Mouse (Mus musculus) C2C12 (cell line): ENCODE measurements around the gene Gabpb1.

Experiments
- CTCF ChIP-seq: IDR thresholded peaks from one replicate; pipeline ENCODE4 v1.5.1; 2011; ENCODE audit not compliant: control insufficient read depth, insufficient read depth, insufficient read length
- FOSL1 ChIP-seq: IDR thresholded peaks from one replicate; pipeline ENCODE4 v1.8.0; 2011; ENCODE audit warnings: mild to moderate bottlenecking, low read length; ENCODE audit not compliant: poor library complexity, insufficient read depth, severe bottlenecking
- MAX ChIP-seq: IDR thresholded peaks from one replicate; pipeline ENCODE4 v1.6.1; 2011; ENCODE audit warnings: mild to moderate bottlenecking, control low read depth

- no peak for TF ChIP-seq MAX
- no peak for TF ChIP-seq CTCF
- TF ChIP-seq FOSL1: no peak
Observed at GRCm38 (mm10) chr2:126665984-126666383, 10.2 kb downstream of the Gabpb1 start.
